Mouse (Mus musculus): Measurements from ENCODE around the gene Trim7. TPM values are rescaled to one million over a fixed set of nuclear protein-coding genes. Genes with fewer than 3 reads are reported as not detected.
"Not testable (repeated sequence)": the region's sequence is repeated elsewhere in the genome, so short reads cannot be mapped to it uniquely, and the experiment has no call there.

The Trim7 gene
- polyA plus RNA-seq (2016; fragmentation: Nextera tagmentation; extraction: Ambion mirVana), result 0.68 and 1.8 TPM in 2 replicates

GRCm38 (mm10) chr11:48825979-48826751 lies at the start of gene Trim7, which contains the start of gene Gm12184:
Gene Trim7, plus strand, starts transcription at chr11:48826140.
Gene Gm12184, minus strand, starts transcription at chr11:48826655.
- 0 out of 2 replicates have a peak within 1 kb of the TSS, but pooled peaks have one; percentile 29 for H3K9ac ChIP-seq
- not testable (repeated sequence) for H3K4me1 ChIP-seq, H3K27ac ChIP-seq, H3K9me3 ChIP-seq, H3K36me3 ChIP-seq
- peak within 1 kb of the TSS; percentile 38 for H3K4me3 ChIP-seq
- H3K27me3 ChIP-seq (replicated peaks), result peaks cover 12% of the 10 kb centered on the region
- H3K4me2 ChIP-seq (replicated peaks), result peak within 1 kb of the TSS; percentile 58
- under 1% methylated on average over 62 of the region's 92 CpGs for WGBS
- ATAC-seq (ENCODE audit: low FRiP score, low read depth), result peak; percentile 83

- H3K27me3 ChIP-seq (replicated peaks), result no peaks in the 10 kb centered on the region
- no peaks in the 10 kb centered on the region for H3K4me1 ChIP-seq
- H3K36me3 ChIP-seq, result no peaks in the 10 kb centered on the region
- H3K9me3 ChIP-seq, result no peaks in the 10 kb centered on the region
- no peak for ATAC-seq (ENCODE audit: low FRiP score, low read depth)
- no peak overlapping the region for H3K27ac ChIP-seq
- H3K4me2 ChIP-seq (replicated peaks), result no peak overlapping the region
- H3K4me3 ChIP-seq, result no peak overlapping the region
- H3K9ac ChIP-seq, result no peak overlapping the region
- WGBS, result 51% methylated on average over 9 of the region's 9 CpGs
Observed at GRCm38 (mm10) chr11:48776664-48777063, 49.3 kb upstream of the Trim7 start.

GRCm38 (mm10) chr11:48777303-48777702 lies 48.6 kb upstream of the Trim7 start:
- H3K4me1 ChIP-seq, result no peaks in the 10 kb centered on the region
- WGBS, result 90% methylated on average over 9 of the region's 9 CpGs
- no peak overlapping the region for H3K9ac ChIP-seq

GRCm38 (mm10) chr11:48779450-48779849 lies 46.5 kb upstream of the Trim7 start:
- Histone ChIP-seq H3K4me1 (no peaks in the 10 kb centered on the region), H3K36me3 (no peaks in the 10 kb centered on the region), H3K4me2 (replicated peaks) (no peak overlapping the region), H3K27me3 (replicated peaks) (no peaks in the 10 kb centered on the region), H3K4me3 (no peak overlapping the region), H3K9ac (no peak overlapping the region), H3K9me3 (no peaks in the 10 kb centered on the region), H3K27ac (no peak overlapping the region)
- no peak for ATAC-seq (ENCODE audit: low FRiP score, low read depth)
- 34% methylated on average over 7 of the region's 7 CpGs for whole genome bisulfite sequencing

More at GRCm38 (mm10) chr11:48777303-48777702, 48.6 kb upstream of the Trim7 start:
- H3K27me3 ChIP-seq (replicated peaks), result no peaks in the 10 kb centered on the region
- no peak overlapping the region for H3K4me3 ChIP-seq
- no peaks in the 10 kb centered on the region for H3K9me3 ChIP-seq
- H3K36me3 ChIP-seq, result no peaks in the 10 kb centered on the region
- H3K27ac ChIP-seq, result no peak overlapping the region
- no peak overlapping the region for H3K4me2 ChIP-seq (replicated peaks)
- ATAC-seq (ENCODE audit: low FRiP score, low read depth), result no peak

- Histone ChIP-seq H3K27ac (no peak overlapping the region), H3K36me3 (no peaks in the 10 kb centered on the region), H3K4me2 (replicated peaks) (no peak overlapping the region), H3K4me3 (no peak overlapping the region), H3K9ac (no peak overlapping the region), H3K4me1 (no peaks in the 10 kb centered on the region), H3K9me3 (no peaks in the 10 kb centered on the region), H3K27me3 (replicated peaks) (no peaks in the 10 kb centered on the region)
- ATAC-seq (ENCODE audit: low FRiP score, low read depth), result no peak
- 83% methylated on average over 4 of the region's 4 CpGs for WGBS
Observed at GRCm38 (mm10) chr11:48782243-48782642, 43.7 kb upstream of the Trim7 start.

- Histone ChIP-seq H3K4me1 (no peaks in the 10 kb centered on the region), H3K36me3 (no peaks in the 10 kb centered on the region), H3K9ac (no peak overlapping the region), H3K27ac (no peak overlapping the region), H3K27me3 (replicated peaks) (no peaks in the 10 kb centered on the region), H3K4me2 (replicated peaks) (peak overlapping the region; percentile 60), H3K9me3 (no peaks in the 10 kb centered on the region), H3K4me3 (no peak overlapping the region)
- 54% methylated on average over 10 of the region's 10 CpGs for WGBS
- ATAC-seq (ENCODE audit: low FRiP score, low read depth), result peak; percentile 63
Observed at GRCm38 (mm10) chr11:48787455-48788211, 38.3 kb upstream of the Trim7 start.

GRCm38 (mm10) chr11:48788311-48789089 lies 37.4 kb upstream of the Trim7 start:
- peak overlapping the region; percentile 37 for H3K4me3 ChIP-seq
- no peaks in the 10 kb centered on the region for H3K27me3 ChIP-seq (replicated peaks)
- no peaks in the 10 kb centered on the region for H3K9me3 ChIP-seq
- no peak overlapping the region for H3K27ac ChIP-seq
- 0 out of 2 replicates have a peak overlapping the region, but pooled peaks have one; percentile 44 for H3K9ac ChIP-seq
- H3K4me1 ChIP-seq, result no peaks in the 10 kb centered on the region
- peak; percentile 77 for ATAC-seq (ENCODE audit: low FRiP score, low read depth)
- H3K36me3 ChIP-seq, result no peaks in the 10 kb centered on the region
- peak overlapping the region; percentile 60 for H3K4me2 ChIP-seq (replicated peaks)
- WGBS, result 9% methylated on average over 16 of the region's 16 CpGs

GRCm38 (mm10) chr11:48789215-48789614 lies 36.7 kb upstream of the Trim7 start:
- Histone ChIP-seq H3K9ac (no peak overlapping the region), H3K27me3 (replicated peaks) (no peaks in the 10 kb centered on the region), H3K27ac (no peak overlapping the region), H3K36me3 (no peaks in the 10 kb centered on the region), H3K4me3 (no peak overlapping the region), H3K4me2 (replicated peaks) (no peak overlapping the region), H3K4me1 (no peaks in the 10 kb centered on the region), H3K9me3 (no peaks in the 10 kb centered on the region)
- 92% methylated on average over 5 of the region's 5 CpGs for WGBS
- no peak for ATAC-seq (ENCODE audit: low FRiP score, low read depth)

- H3K36me3 ChIP-seq, result no peaks in the 10 kb centered on the region
- WGBS, result 17% methylated on average over 20 of the region's 20 CpGs
- 0 out of 2 replicates have a peak overlapping the region, but pooled peaks have one; percentile 13 for H3K4me3 ChIP-seq
- no peaks in the 10 kb centered on the region for H3K4me1 ChIP-seq
- H3K9ac ChIP-seq, result no peak overlapping the region
- ATAC-seq (ENCODE audit: low FRiP score, low read depth), result peak; percentile 54; the same call in 1 of the 2 replicates
- no peaks in the 10 kb centered on the region for H3K27me3 ChIP-seq (replicated peaks)
- H3K9me3 ChIP-seq, result no peaks in the 10 kb centered on the region
- no peak overlapping the region for H3K27ac ChIP-seq
- peak overlapping the region; percentile 52 for H3K4me2 ChIP-seq (replicated peaks)
Observed at GRCm38 (mm10) chr11:48789973-48790823, 35.7 kb upstream of the Trim7 start.

- ATAC-seq (ENCODE audit: low FRiP score, low read depth), result no peak
- Histone ChIP-seq H3K9ac (no peak overlapping the region), H3K4me3 (no peak overlapping the region), H3K4me2 (replicated peaks) (no peak overlapping the region), H3K9me3 (no peaks in the 10 kb centered on the region), H3K27ac (no peak overlapping the region), H3K36me3 (no peaks in the 10 kb centered on the region), H3K27me3 (replicated peaks) (no peaks in the 10 kb centered on the region), H3K4me1 (no peaks in the 10 kb centered on the region)
- 44% methylated on average over 8 of the region's 8 CpGs for WGBS
Observed at GRCm38 (mm10) chr11:48790946-48791345, 35.0 kb upstream of the Trim7 start.

- H3K4me3 ChIP-seq; H3K27me3 ChIP-seq (replicated peaks); H3K36me3 ChIP-seq; H3K27ac ChIP-seq; H3K4me2 ChIP-seq (replicated peaks); H3K9me3 ChIP-seq; H3K9ac ChIP-seq; H3K4me1 ChIP-seq; ATAC-seq (ENCODE audit: low FRiP score, low read depth): not testable (repeated sequence)
- WGBS, result 88% methylated on average over 9 of the region's 9 CpGs
Observed at GRCm38 (mm10) chr11:48791894-48792293, 34.0 kb upstream of the Trim7 start.
